Mouse (Mus musculus) forebrain, embryonic 16.5 days (tissue): Measurements from ENCODE around the gene Rab11a. TPM values are rescaled to one million over a fixed set of nuclear protein-coding genes. Genes with fewer than 3 reads are reported as not detected.

ENCODE experiments used
- ATAC-seq: fragments of 200-750 bp; cut with Nextera tagmentation; 2 replicates; pipeline ENCODE4 v1.8.0; 2017; ENCODE audit warnings: mild to moderate bottlenecking, moderate library complexity
- H3K27ac ChIP-seq: fragments of 300-500 bp; sonication (generic); 2 replicates; pipeline ENCODE4 v1.5.1; 2014; ENCODE audit warnings: low read length, control low read depth
- H3K27me3 ChIP-seq: fragments of 300-500 bp; sonication (generic); replicated peaks from 2 replicates; pipeline ENCODE4 v1.6.1; 2014; ENCODE audit warnings: low read length; ENCODE audit not compliant: control insufficient read depth, insufficient read depth
- H3K36me3 ChIP-seq: fragments of 300-500 bp; sonication (generic); 2 replicates; pipeline ENCODE4 v1.6.1; 2014; ENCODE audit not compliant: control insufficient read depth, insufficient read depth
- H3K4me1 ChIP-seq: fragments of 300-500 bp; sonication (generic); replicated peaks from 2 replicates; pipeline ENCODE4 v1.6.1; 2014; ENCODE audit warnings: low read length; ENCODE audit not compliant: control insufficient read depth, insufficient read depth
- H3K4me2 ChIP-seq: fragments of 300-500 bp; sonication (generic); 2 replicates; pipeline ENCODE4 v1.6.1; 2014; ENCODE audit warnings: mild to moderate bottlenecking, low read length, control low read depth
- H3K4me3 ChIP-seq: fragments of 300-500 bp; sonication (generic); replicated peaks from 2 replicates; pipeline ENCODE4 v1.5.1; 2014; ENCODE audit warnings: mild to moderate bottlenecking, low read length, control low read depth
- H3K9ac ChIP-seq: fragments of 300-500 bp; sonication (generic); replicated peaks from 2 replicates; pipeline ENCODE4 v1.6.1; 2014; ENCODE audit warnings: low read depth, low read length, control low read depth
- H3K9me3 ChIP-seq: fragments of 300-500 bp; sonication (generic); 2 replicates; pipeline ENCODE4 v1.6.1; 2016; ENCODE audit warnings: low read length; ENCODE audit not compliant: control insufficient read depth
- WGBS: fragments of 180-500 bp; shearing (Covaris S2); extraction: QIAGEN DNeasy Blood & Tissue Kit; methylation state at CpG from one replicate; pipeline ENCODE4 v1.1.7; 2014; 5-methylcytosine and 5-hydroxymethylcytosine counted together
- polyA plus RNA-seq: library from polyadenylated mRNA; unstranded; fragments of >200 nt; fragmentation: Nextera tagmentation; extraction: Ambion mirVana; gene quantifications from 2 replicates; pipeline ENCODE4 v1.2.1, GENCODE M21; 2015

Gene Rab11a
- polyA plus RNA-seq, 1 experiment from 2014 or later = 396 TPM

GRCm38 (mm10) chr9:64774411-64774811, 36.9 kb upstream of the Rab11a start:
- Histone ChIP-seq H3K27me3 (no peaks in the 10 kb centered on the region), H3K4me3 (no peak overlapping the region), H3K9ac (no peak overlapping the region), H3K4me1 (peaks cover 5% of the 10 kb centered on the region; the same call in 1 of the 2 replicates), H3K36me3 (no peaks in the 10 kb centered on the region), H3K9me3 (no peaks in the 10 kb centered on the region), H3K4me2 (no peak overlapping the region), H3K27ac (peak overlapping the region; percentile 13; the same call in 1 of the 2 replicates)
- peak; percentile 50; the same call in 1 of the 2 replicates for ATAC-seq
- 14% methylated on average over 5 of the region's 5 CpGs for WGBS

GRCm38 (mm10) chr9:64773936-64774335, 36.4 kb upstream of the Rab11a start:
- 61% methylated on average over 4 of the region's 4 CpGs for WGBS
- ATAC-seq = no peak
- no peak overlapping the region for H3K9ac ChIP-seq

GRCm38 (mm10) chr9:64773254-64773653, 35.7 kb upstream of the Rab11a start:
- H3K27me3 ChIP-seq = no peaks in the 10 kb centered on the region
- H3K4me2 ChIP-seq = no peak overlapping the region
- H3K4me3 ChIP-seq = no peak overlapping the region
- no peaks in the 10 kb centered on the region for H3K9me3 ChIP-seq
- ATAC-seq = no peak
- H3K9ac ChIP-seq = no peak overlapping the region
- H3K36me3 ChIP-seq = no peaks in the 10 kb centered on the region
- no peak overlapping the region for H3K27ac ChIP-seq
- H3K4me1 ChIP-seq = peaks cover 5% of the 10 kb centered on the region; the same call in 1 of the 2 replicates
- WGBS = 89% methylated on average over 8 of the region's 8 CpGs

More at GRCm38 (mm10) chr9:64773936-64774335, 36.4 kb upstream of the Rab11a start:
- no peak overlapping the region for H3K27ac ChIP-seq
- H3K4me2 ChIP-seq = no peak overlapping the region
- no peaks in the 10 kb centered on the region for H3K36me3 ChIP-seq
- H3K4me3 ChIP-seq = no peak overlapping the region
- H3K27me3 ChIP-seq = no peaks in the 10 kb centered on the region
- peaks cover 5% of the 10 kb centered on the region; the same call in 1 of the 2 replicates for H3K4me1 ChIP-seq
- H3K9me3 ChIP-seq = no peaks in the 10 kb centered on the region

- Histone ChIP-seq H3K4me1 (peaks cover 5% of the 10 kb centered on the region; the same call in 1 of the 2 replicates), H3K9me3 (no peaks in the 10 kb centered on the region), H3K36me3 (no peaks in the 10 kb centered on the region), H3K27ac (no peak overlapping the region), H3K27me3 (no peaks in the 10 kb centered on the region), H3K4me2 (no peak overlapping the region), H3K9ac (no peak overlapping the region), H3K4me3 (no peak overlapping the region)
- ATAC-seq = no peak
- 46% methylated on average over 5 of the region's 5 CpGs for WGBS
These were observed 33.7 kb upstream of the Rab11a start for GRCm38 (mm10) chr9:64771236-64771635.

GRCm38 (mm10) chr9:64770411-64770849, 32.9 kb upstream of the Rab11a start:
- Histone ChIP-seq H3K4me3 (no peak overlapping the region), H3K9me3 (no peaks in the 10 kb centered on the region), H3K9ac (no peak overlapping the region), H3K4me2 (no peak overlapping the region), H3K27ac (no peak overlapping the region), H3K27me3 (no peaks in the 10 kb centered on the region), H3K36me3 (no peaks in the 10 kb centered on the region), H3K4me1 (peaks cover 5% of the 10 kb centered on the region; the same call in 1 of the 2 replicates)
- no peak for ATAC-seq
- WGBS = 90% methylated on average over 5 of the region's 5 CpGs

- H3K4me3 ChIP-seq = no peak overlapping the region
- H3K9ac ChIP-seq = no peak overlapping the region
- no peaks in the 10 kb centered on the region for H3K27me3 ChIP-seq
- WGBS = 89% methylated on average over 6 of the region's 6 CpGs
- H3K27ac ChIP-seq = no peak overlapping the region
- no peaks in the 10 kb centered on the region for H3K36me3 ChIP-seq
- H3K4me1 ChIP-seq = peaks cover 5% of the 10 kb centered on the region; the same call in 1 of the 2 replicates
- H3K9me3 ChIP-seq = no peaks in the 10 kb centered on the region
- no peak for ATAC-seq
- H3K4me2 ChIP-seq = no peak overlapping the region
These were observed 32.4 kb upstream of the Rab11a start for GRCm38 (mm10) chr9:64769911-64770310.

GRCm38 (mm10) chr9:64769066-64769695, 31.6 kb upstream of the Rab11a start:
- Histone ChIP-seq H3K9me3 (no peaks in the 10 kb centered on the region), H3K9ac (no peak overlapping the region), H3K4me1 (peaks cover under 1% of the 10 kb centered on the region; the same call in 1 of the 2 replicates), H3K27me3 (no peaks in the 10 kb centered on the region), H3K4me3 (no peak overlapping the region), H3K36me3 (no peaks in the 10 kb centered on the region), H3K27ac (no peak overlapping the region), H3K4me2 (no peak overlapping the region)
- 31% methylated on average over 9 of the region's 9 CpGs for WGBS
- 0 out of 2 replicates have a peak, but pooled peaks have one; percentile 36 for ATAC-seq

GRCm38 (mm10) chr9:64767796-64768195, 30.2 kb upstream of the Rab11a start:
- no peaks in the 10 kb centered on the region for H3K9me3 ChIP-seq
- no peaks in the 10 kb centered on the region for H3K36me3 ChIP-seq
- H3K4me3 ChIP-seq = no peak overlapping the region
- WGBS = 47% methylated on average over 1 of the region's 1 CpGs
- H3K9ac ChIP-seq = no peak overlapping the region
- H3K4me2 ChIP-seq = no peak overlapping the region
- H3K27ac ChIP-seq = no peak overlapping the region
- no peaks in the 10 kb centered on the region for H3K27me3 ChIP-seq
- no peaks in the 10 kb centered on the region for H3K4me1 ChIP-seq
- no peak for ATAC-seq

GRCm38 (mm10) chr9:64766136-64766535, 28.6 kb upstream of the Rab11a start:
- no peak for ATAC-seq
- H3K36me3 ChIP-seq = no peaks in the 10 kb centered on the region
- no peak overlapping the region for H3K9ac ChIP-seq
- H3K27me3 ChIP-seq = no peaks in the 10 kb centered on the region
- H3K9me3 ChIP-seq = no peaks in the 10 kb centered on the region
- no peak overlapping the region for H3K4me3 ChIP-seq
- no peak overlapping the region for H3K27ac ChIP-seq
- no peak overlapping the region for H3K4me2 ChIP-seq
- 93% methylated on average over 3 of the region's 3 CpGs for WGBS
- no peaks in the 10 kb centered on the region for H3K4me1 ChIP-seq
